Mouse (Mus musculus) gonadal fat pad, adult 2 months (tissue): ENCODE measurements around the gene Serpina3a. TPM values are rescaled to one million over a fixed set of nuclear protein-coding genes. Genes with fewer than 3 reads are reported as not detected.
"Not testable (repeated sequence)": the region's sequence is repeated elsewhere in the genome, so short reads cannot be mapped to it uniquely, and the experiment has no call there.

Experiments used
- DNase-seq: peaks from one replicate; pipeline ENCODE4 v3.0.0-alpha.2; 2012; ENCODE audit warnings: low read depth
- polyA plus RNA-seq: library from polyadenylated mRNA; depleted of rRNA; stranded (reverse); fragments of >200 nt; gene quantifications from 2 replicates; pipeline ENCODE4 v1.2.3, GENCODE M21; 2012; rRNA removed

Serpina3a gene
- not detected in 2 replicates for polyA plus RNA-seq

- DNase-seq: not testable (repeated sequence)
These were observed at the start of gene Serpina3a for GRCm38 (mm10) chr12:104112333-104112732. TSS of gene Serpina3a (plus strand) at chr12:104112724.

- DNase-seq: no peak
These were observed 48.0 kb upstream of the Serpina3a start for GRCm38 (mm10) chr12:104064532-104064931.

- no peak for DNase-seq
These were observed 47.5 kb upstream of the Serpina3a start for GRCm38 (mm10) chr12:104064996-104065395.

- no peak for DNase-seq
These were observed 46.3 kb upstream of the Serpina3a start for GRCm38 (mm10) chr12:104066241-104066640.

GRCm38 (mm10) chr12:104067549-104067948 is 45.0 kb upstream of the Serpina3a start:
- DNase-seq: no peak

- no peak for DNase-seq
These were observed 42.9 kb upstream of the Serpina3a start for GRCm38 (mm10) chr12:104069620-104070019.

GRCm38 (mm10) chr12:104071708-104072107 is 40.8 kb upstream of the Serpina3a start:
- no peak for DNase-seq

- no peak for DNase-seq
These were observed 40.2 kb upstream of the Serpina3a start for GRCm38 (mm10) chr12:104072286-104072685.

GRCm38 (mm10) chr12:104090119-104090518 is 22.4 kb upstream of the Serpina3a start:
- DNase-seq: no peak

GRCm38 (mm10) chr12:104091303-104091702 is 21.2 kb upstream of the Serpina3a start:
- peak; percentile 90 for DNase-seq

GRCm38 (mm10) chr12:104100768-104101167 is 11.8 kb upstream of the Serpina3a start, which contains the start of gene Serpina5:
TSS of gene Serpina5 (plus strand) at chr12:104101113.
- DNase-seq: no peak

GRCm38 (mm10) chr12:104105847-104106246 is 6.7 kb upstream of the Serpina3a start:
- DNase-seq: no peak

GRCm38 (mm10) chr12:104106919-104107318 is 5.6 kb upstream of the Serpina3a start:
- no peak for DNase-seq

GRCm38 (mm10) chr12:104108507-104108906 is 4.0 kb upstream of the Serpina3a start:
- no peak for DNase-seq

GRCm38 (mm10) chr12:104114921-104115579 is 2.5 kb downstream of the Serpina3a start:
- DNase-seq: no peak

GRCm38 (mm10) chr12:104123097-104123496 is 10.6 kb downstream of the Serpina3a start:
- no peak for DNase-seq

- DNase-seq: no peak
These were observed 11.5 kb downstream of the Serpina3a start for GRCm38 (mm10) chr12:104123996-104124395.

GRCm38 (mm10) chr12:104125021-104125560 is 12.6 kb downstream of the Serpina3a start:
- DNase-seq: peak; percentile 65

- DNase-seq: peak; percentile 44
These were observed 15.2 kb downstream of the Serpina3a start, which contains the start of gene Serpina3b for GRCm38 (mm10) chr12:104127696-104128095. TSS of gene Serpina3b (plus strand) at chr12:104127996.

GRCm38 (mm10) chr12:104131041-104131440 is 18.5 kb downstream of the Serpina3a start:
- DNase-seq: no peak

GRCm38 (mm10) chr12:104138216-104138615 is 25.7 kb downstream of the Serpina3a start:
- DNase-seq: no peak

GRCm38 (mm10) chr12:104140543-104141103 is 28.1 kb downstream of the Serpina3a start:
- DNase-seq: no peak

- DNase-seq: no peak
These were observed 29.0 kb downstream of the Serpina3a start for GRCm38 (mm10) chr12:104141506-104141905.
